Mouse (Mus musculus) embryonic facial prominence, embryonic 12.5 days (tissue): Measurements from ENCODE around the gene Lingo4. TPM values are rescaled to one million over a fixed set of nuclear protein-coding genes. Genes with fewer than 3 reads are reported as not detected.

Experiments
- ATAC-seq: fragments of 200-750 bp; cut with Nextera tagmentation; 2 replicates; pipeline ENCODE4 v1.8.0; 2017; ENCODE audit not compliant: insufficient number of reproducible peaks, insufficient read depth, low FRiP score, low TSS enrichment
- H3K27ac ChIP-seq: fragments of 300-500 bp; sonication (generic); 2 replicates; pipeline ENCODE4 v1.5.1; 2016; ENCODE audit warnings: mild to moderate bottlenecking
- H3K27me3 ChIP-seq: fragments of 300-500 bp; sonication (generic); 2 replicates; pipeline ENCODE4 v1.6.1; 2016; ENCODE audit warnings: mild to moderate bottlenecking, moderate library complexity
- H3K36me3 ChIP-seq: fragments of 300-500 bp; sonication (generic); 2 replicates; pipeline ENCODE4 v1.6.1; 2016; ENCODE audit warnings: mild to moderate bottlenecking
- H3K4me1 ChIP-seq: fragments of 300-500 bp; sonication (generic); 2 replicates; pipeline ENCODE4 v1.6.1; 2016
- H3K4me2 ChIP-seq: fragments of 300-500 bp; sonication (generic); replicated peaks from 2 replicates; pipeline ENCODE4 v1.6.1; 2016; ENCODE audit warnings: mild to moderate bottlenecking, moderate library complexity
- H3K4me3 ChIP-seq: fragments of 300-500 bp; sonication (generic); 2 replicates; pipeline ENCODE4 v1.5.1; 2016; ENCODE audit warnings: mild to moderate bottlenecking
- H3K9ac ChIP-seq: fragments of 300-500 bp; sonication (generic); 2 replicates; pipeline ENCODE4 v1.6.1; 2016; ENCODE audit warnings: mild to moderate bottlenecking, moderate library complexity
- H3K9me3 ChIP-seq: fragments of 300-500 bp; sonication (generic); 2 replicates; pipeline ENCODE4 v1.6.1; 2016; ENCODE audit warnings: mild to moderate bottlenecking, moderate library complexity
- WGBS: fragments of 180-500 bp; shearing (Covaris S2); methylation state at CpG from one replicate; pipeline ENCODE4 v1.1.7; 2016; 5-methylcytosine and 5-hydroxymethylcytosine counted together
- polyA plus RNA-seq: library from polyadenylated mRNA; unstranded; fragments of >200 nt; fragmentation: Nextera tagmentation; extraction: Ambion mirVana; gene quantifications from 2 replicates; pipeline ENCODE4 v1.2.1, GENCODE M21; 2016

Gene Lingo4
- polyA plus RNA-seq: 0.06 and 0.12 TPM in 2 replicates

DNA sequence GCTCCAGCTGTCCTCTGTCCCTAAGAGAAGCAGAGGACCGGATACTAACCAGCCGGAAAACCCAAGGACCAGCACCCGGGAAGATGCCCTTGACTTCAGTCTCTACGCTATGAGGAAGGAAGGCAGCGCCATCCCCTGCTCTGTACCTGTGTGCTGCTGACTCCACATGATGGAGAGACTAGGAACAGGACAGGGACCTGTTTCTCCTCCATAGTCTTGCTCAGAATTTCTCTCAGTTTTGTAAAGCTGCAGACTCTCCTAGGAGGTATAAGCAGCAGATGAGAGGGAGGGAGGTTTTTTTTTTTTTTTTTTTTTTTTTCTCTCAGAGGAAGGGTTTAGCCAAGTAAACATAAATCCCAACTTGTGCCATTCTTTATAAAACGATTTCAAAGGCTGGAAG lies at the start of gene Lingo4:
Lingo4 (plus strand) TSS at position 301 of the 400 bp plus-strand sequence.
- Histone ChIP-seq H3K9me3 (no peaks in the 10 kb centered on the region), H3K36me3 (no peaks in the 10 kb centered on the region), H3K4me2 (peak within 1 kb of the TSS; percentile 45), H3K4me3 (peak within 1 kb of the TSS; percentile 26), H3K27me3 (peaks cover 55% of the 10 kb centered on the region), H3K27ac (no peak within 1 kb of the TSS), H3K9ac (peak within 1 kb of the TSS; percentile 47; the same call in 1 of the 2 replicates), H3K4me1 (no peaks in the 10 kb centered on the region)
- ATAC-seq: no peak
- WGBS: 60% methylated on average over 6 of the region's 6 CpGs

DNA sequence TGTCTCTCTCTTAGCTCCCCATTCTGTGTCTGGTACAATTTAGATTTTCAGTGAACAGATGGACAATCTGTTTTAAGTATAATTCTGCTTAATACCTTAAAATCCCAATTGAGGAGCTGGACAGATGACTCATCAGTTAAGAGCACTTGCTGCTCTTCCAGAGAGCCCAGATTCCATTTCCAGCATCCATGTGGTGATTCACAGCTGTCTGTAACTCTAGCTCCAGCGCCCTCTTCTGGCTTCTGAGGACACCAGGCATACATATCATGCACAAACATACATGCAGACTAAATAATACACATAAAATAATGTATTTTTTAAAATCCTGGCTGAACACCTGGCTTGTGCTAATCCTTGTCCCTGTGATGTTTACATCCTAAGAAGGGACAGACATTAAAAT lies 37.5 kb upstream of the Lingo4 start:
- Histone ChIP-seq H3K9ac (no peak overlapping the region), H3K27ac (no peak overlapping the region), H3K27me3 (peaks cover 42% of the 10 kb centered on the region), H3K36me3 (no peaks in the 10 kb centered on the region), H3K4me2 (no peak overlapping the region), H3K4me3 (no peak overlapping the region), H3K4me1 (no peaks in the 10 kb centered on the region), H3K9me3 (no peaks in the 10 kb centered on the region)
- 2% methylated on average over 1 of the region's 1 CpGs for WGBS
- no peak for ATAC-seq

GRCm38 (mm10) chr3:94362138-94362537 lies 36.2 kb upstream of the Lingo4 start, which contains the start of gene C2cd4d:
C2cd4d (plus strand) TSS chr3:94362438.
- 25% methylated on average over 7 of the region's 7 CpGs for WGBS
- H3K9me3 ChIP-seq: no peaks in the 10 kb centered on the region
- peak within 1 kb of the TSS; percentile 74 for H3K9ac ChIP-seq
- H3K27ac ChIP-seq: no peak within 1 kb of the TSS
- no peak for ATAC-seq
- peak within 1 kb of the TSS; percentile 55 for H3K4me3 ChIP-seq
- H3K4me2 ChIP-seq: peak within 1 kb of the TSS; percentile 87
- no peaks in the 10 kb centered on the region for H3K36me3 ChIP-seq
- H3K4me1 ChIP-seq: no peaks in the 10 kb centered on the region
- peaks cover 51% of the 10 kb centered on the region for H3K27me3 ChIP-seq

- Histone ChIP-seq H3K4me1 (no peaks in the 10 kb centered on the region), H3K27ac (no peak overlapping the region), H3K9ac (peak overlapping the region; percentile 74), H3K27me3 (peaks cover 51% of the 10 kb centered on the region), H3K9me3 (no peaks in the 10 kb centered on the region), H3K4me2 (peak overlapping the region; percentile 87), H3K36me3 (no peaks in the 10 kb centered on the region), H3K4me3 (peak overlapping the region; percentile 55)
- WGBS: 5% methylated on average over 95 of the region's 97 CpGs
- ATAC-seq: peak; percentile 42
Observed at GRCm38 (mm10) chr3:94363291-94364153, 34.8 kb upstream of the Lingo4 start.

- WGBS: 3% methylated on average over 23 of the region's 23 CpGs
- Histone ChIP-seq H3K9ac (peak overlapping the region; percentile 74), H3K9me3 (no peaks in the 10 kb centered on the region), H3K4me3 (peak overlapping the region; percentile 55), H3K36me3 (no peaks in the 10 kb centered on the region), H3K4me2 (peak overlapping the region; percentile 87), H3K4me1 (no peaks in the 10 kb centered on the region), H3K27me3 (peaks cover 51% of the 10 kb centered on the region), H3K27ac (no peak overlapping the region)
- ATAC-seq: peak; percentile 38; the same call in 1 of the 2 replicates
Observed at GRCm38 (mm10) chr3:94364154-94364526, 34.2 kb upstream of the Lingo4 start.

DNA sequence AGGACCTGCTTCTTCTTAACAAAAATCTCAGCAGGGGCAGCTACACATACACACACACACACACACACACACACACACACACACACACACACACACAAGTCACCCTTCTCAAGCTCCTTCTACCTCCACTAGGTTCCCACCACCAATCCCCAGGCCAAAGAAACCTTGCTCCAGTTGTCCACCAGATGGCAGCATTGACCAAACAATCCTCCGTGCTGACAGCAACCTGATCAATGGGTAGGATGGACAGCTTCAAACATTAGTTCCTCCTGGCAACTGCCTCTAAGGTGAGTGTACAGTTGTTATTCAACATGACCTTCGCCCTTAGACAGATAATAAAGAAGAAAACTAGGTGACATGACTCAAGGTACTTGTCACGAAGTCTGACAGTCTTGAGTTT lies 31.6 kb upstream of the Lingo4 start:
- Histone ChIP-seq H3K4me2 (no peak overlapping the region), H3K4me3 (no peak overlapping the region), H3K9ac (no peak overlapping the region), H3K27me3 (peaks cover 49% of the 10 kb centered on the region), H3K27ac (no peak overlapping the region), H3K36me3 (no peaks in the 10 kb centered on the region), H3K9me3 (no peaks in the 10 kb centered on the region), H3K4me1 (peaks cover 4% of the 10 kb centered on the region)
- no peak for ATAC-seq
- 20% methylated on average over 3 of the region's 3 CpGs for WGBS

- Histone ChIP-seq H3K4me2 (no peak overlapping the region), H3K4me3 (no peak overlapping the region), H3K27ac (no peak overlapping the region), H3K4me1 (peaks cover 7% of the 10 kb centered on the region), H3K36me3 (no peaks in the 10 kb centered on the region), H3K9me3 (no peaks in the 10 kb centered on the region), H3K9ac (no peak overlapping the region), H3K27me3 (peaks cover 42% of the 10 kb centered on the region)
- no peak for ATAC-seq
- WGBS: 79% methylated on average over 6 of the region's 6 CpGs
Observed at GRCm38 (mm10) chr3:94367511-94367910, 30.8 kb upstream of the Lingo4 start.

GRCm38 (mm10) chr3:94368631-94369030 lies 29.7 kb upstream of the Lingo4 start:
- H3K4me3 ChIP-seq: no peak overlapping the region
- peaks cover 18% of the 10 kb centered on the region for H3K4me1 ChIP-seq
- H3K27ac ChIP-seq: no peak overlapping the region
- no peak for ATAC-seq
- WGBS: 57% methylated on average over 6 of the region's 6 CpGs
- no peak overlapping the region for H3K9ac ChIP-seq
- no peaks in the 10 kb centered on the region for H3K9me3 ChIP-seq
- no peaks in the 10 kb centered on the region for H3K36me3 ChIP-seq
- peaks cover 38% of the 10 kb centered on the region for H3K27me3 ChIP-seq
- no peak overlapping the region for H3K4me2 ChIP-seq

- WGBS: 54% methylated on average over 2 of the region's 2 CpGs
- Histone ChIP-seq H3K36me3 (no peaks in the 10 kb centered on the region), H3K4me2 (no peak overlapping the region), H3K4me3 (no peak overlapping the region), H3K4me1 (peaks cover 24% of the 10 kb centered on the region), H3K27ac (no peak overlapping the region), H3K9me3 (no peaks in the 10 kb centered on the region), H3K9ac (no peak overlapping the region), H3K27me3 (peaks cover 32% of the 10 kb centered on the region)
- no peak for ATAC-seq
Observed at GRCm38 (mm10) chr3:94369709-94370108, 28.6 kb upstream of the Lingo4 start.

GRCm38 (mm10) chr3:94371637-94372036 lies 26.7 kb upstream of the Lingo4 start:
- Histone ChIP-seq H3K4me3 (no peak overlapping the region), H3K4me1 (peaks cover 24% of the 10 kb centered on the region), H3K27ac (no peak overlapping the region), H3K27me3 (peaks cover 19% of the 10 kb centered on the region), H3K4me2 (peak overlapping the region; percentile 36), H3K9me3 (no peaks in the 10 kb centered on the region), H3K9ac (peak overlapping the region; percentile 25), H3K36me3 (no peaks in the 10 kb centered on the region)
- WGBS: 7% methylated on average over 11 of the region's 11 CpGs
- no peak for ATAC-seq

- no peak for ATAC-seq
- Histone ChIP-seq H3K36me3 (no peaks in the 10 kb centered on the region), H3K9me3 (no peaks in the 10 kb centered on the region), H3K4me3 (no peak overlapping the region), H3K9ac (peak overlapping the region; percentile 25; the same call in 1 of the 2 replicates), H3K27me3 (peaks cover 22% of the 10 kb centered on the region), H3K27ac (no peak overlapping the region), H3K4me1 (peaks cover 24% of the 10 kb centered on the region), H3K4me2 (peak overlapping the region; percentile 36)
- WGBS: 0% methylated on average over 3 of the region's 3 CpGs
Observed at GRCm38 (mm10) chr3:94372038-94372437, 26.3 kb upstream of the Lingo4 start.

GRCm38 (mm10) chr3:94372641-94373040 lies 25.7 kb upstream of the Lingo4 start, which contains the start of gene Rorc:
Rorc (plus strand) TSS chr3:94372794.
- H3K27me3 ChIP-seq: peaks cover 22% of the 10 kb centered on the region
- H3K4me2 ChIP-seq: peak within 1 kb of the TSS; percentile 36
- peak; percentile 4; the same call in 1 of the 2 replicates for ATAC-seq
- 12% methylated on average over 5 of the region's 5 CpGs for WGBS
- no peak within 1 kb of the TSS for H3K27ac ChIP-seq
- H3K4me3 ChIP-seq: peak within 1 kb of the TSS; percentile 9; the same call in 1 of the 2 replicates
- H3K4me1 ChIP-seq: peaks cover 28% of the 10 kb centered on the region
- H3K9me3 ChIP-seq: no peaks in the 10 kb centered on the region
- H3K9ac ChIP-seq: peak within 1 kb of the TSS; percentile 25
- no peaks in the 10 kb centered on the region for H3K36me3 ChIP-seq
